Mouse (Mus musculus) limb, embryonic 11.5 days (tissue): ENCODE results near the gene D5Ertd579e. TPM values are rescaled to one million over a fixed set of nuclear protein-coding genes. Genes with fewer than 3 reads are reported as not detected.

Experiments used
- ATAC-seq: fragments of 200-750 bp; cut with Nextera tagmentation; 2 replicates; pipeline ENCODE4 v1.8.0; 2017; ENCODE audit warnings: low read depth; ENCODE audit not compliant: insufficient number of reproducible peaks, low FRiP score, low TSS enrichment
- DNase-seq: peaks from one replicate; pipeline ENCODE4 v3.0.0-alpha.2; 2015; ENCODE audit warnings: low spot score
- H3K27ac ChIP-seq: fragments of 300-500 bp; sonication (generic); replicated peaks from 2 replicates; pipeline ENCODE4 v1.5.1; 2014; ENCODE audit warnings: low read depth, mild to moderate bottlenecking, low read length
- H3K27me3 ChIP-seq: fragments of 300-500 bp; sonication (generic); 2 replicates; pipeline ENCODE4 v1.6.1; 2014; ENCODE audit warnings: mild to moderate bottlenecking, low read length, mixed read lengths; ENCODE audit not compliant: control insufficient read depth, insufficient read depth
- H3K36me3 ChIP-seq: fragments of 300-500 bp; sonication (generic); 2 replicates; pipeline ENCODE4 v1.6.1; 2014; ENCODE audit warnings: mild to moderate bottlenecking, low read length, moderate library complexity, mixed read lengths; ENCODE audit not compliant: control insufficient read depth, insufficient read depth
- H3K4me1 ChIP-seq: fragments of 300-500 bp; sonication (generic); 2 replicates; pipeline ENCODE4 v1.6.1; 2014; ENCODE audit warnings: low read length, mixed read lengths; ENCODE audit not compliant: control insufficient read depth, insufficient read depth
- H3K4me2 ChIP-seq: fragments of 300-500 bp; sonication (generic); 2 replicates; pipeline ENCODE4 v1.6.1; 2014; ENCODE audit warnings: low read depth, mild to moderate bottlenecking, moderate library complexity; ENCODE audit not compliant: severe bottlenecking
- H3K4me3 ChIP-seq: fragments of 300-500 bp; sonication (generic); 2 replicates; pipeline ENCODE4 v1.5.1; 2014; ENCODE audit warnings: low read depth, low read length
- H3K9ac ChIP-seq: fragments of 300-500 bp; sonication (generic); 2 replicates; pipeline ENCODE4 v1.6.1; 2014; ENCODE audit warnings: mild to moderate bottlenecking, low read length
- H3K9me3 ChIP-seq: fragments of 300-500 bp; sonication (generic); 2 replicates; pipeline ENCODE4 v1.6.1; 2016; ENCODE audit warnings: low read length; ENCODE audit not compliant: control insufficient read depth
- WGBS: fragments of 180-500 bp; shearing (Covaris S2); extraction: QIAGEN DNeasy Blood & Tissue Kit; methylation state at CpG from one replicate; pipeline ENCODE4 v1.1.7; 2014; 5-methylcytosine and 5-hydroxymethylcytosine counted together
- polyA plus RNA-seq: library from polyadenylated mRNA; unstranded; fragments of >200 nt; fragmentation: Nextera tagmentation; extraction: Ambion mirVana; gene quantifications from 2 replicates; pipeline ENCODE4 v1.2.1, GENCODE M21; 2014

The D5Ertd579e gene
- polyA plus RNA-seq, 1 experiment from 2014 or later: 22.2 TPM

DNA sequence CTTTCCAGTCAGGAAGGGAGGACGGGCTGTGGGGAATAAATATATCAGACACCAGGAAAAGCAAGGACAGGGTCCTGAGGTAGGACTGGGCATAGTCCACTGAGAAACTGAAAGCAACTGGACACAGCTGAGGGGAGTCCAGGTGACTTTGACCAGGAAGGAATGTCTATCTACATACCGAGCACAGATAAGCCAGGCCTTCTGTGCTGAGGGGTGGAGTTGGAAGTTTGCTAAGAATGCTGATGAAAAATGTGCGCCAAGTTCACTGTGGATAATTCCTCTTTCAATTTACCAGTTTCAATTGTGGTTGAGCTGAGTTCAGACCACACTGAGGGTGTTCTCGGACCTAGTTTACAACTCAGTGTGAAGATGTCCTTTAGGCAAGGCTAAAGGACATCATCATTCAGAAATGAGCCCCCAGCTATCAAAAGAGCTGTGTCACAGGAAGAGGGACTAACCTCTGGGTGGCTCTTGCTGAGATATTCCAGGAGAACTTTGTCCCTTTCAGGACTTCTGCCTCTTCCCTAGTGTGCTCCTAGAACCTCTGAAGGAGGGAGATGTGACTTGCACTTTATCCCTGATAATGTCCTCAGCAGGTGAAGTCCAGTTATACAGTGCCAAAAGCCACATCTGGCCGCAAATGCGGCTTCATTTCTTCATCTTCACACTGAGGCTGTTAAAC is 5.3 kb upstream of the D5Ertd579e start:
- H3K36me3 ChIP-seq: no peaks in the 10 kb centered on the region
- WGBS: 77% methylated on average over 6 of the region's 6 CpGs
- H3K27me3 ChIP-seq: no peaks in the 10 kb centered on the region
- H3K4me3 ChIP-seq: no peak overlapping the region
- no peak overlapping the region for H3K27ac ChIP-seq
- no peak overlapping the region for H3K4me2 ChIP-seq
- ATAC-seq: no peak
- no peaks in the 10 kb centered on the region for H3K9me3 ChIP-seq
- no peak for DNase-seq
- H3K4me1 ChIP-seq: no peaks in the 10 kb centered on the region
- H3K9ac ChIP-seq: no peak overlapping the region

DNA sequence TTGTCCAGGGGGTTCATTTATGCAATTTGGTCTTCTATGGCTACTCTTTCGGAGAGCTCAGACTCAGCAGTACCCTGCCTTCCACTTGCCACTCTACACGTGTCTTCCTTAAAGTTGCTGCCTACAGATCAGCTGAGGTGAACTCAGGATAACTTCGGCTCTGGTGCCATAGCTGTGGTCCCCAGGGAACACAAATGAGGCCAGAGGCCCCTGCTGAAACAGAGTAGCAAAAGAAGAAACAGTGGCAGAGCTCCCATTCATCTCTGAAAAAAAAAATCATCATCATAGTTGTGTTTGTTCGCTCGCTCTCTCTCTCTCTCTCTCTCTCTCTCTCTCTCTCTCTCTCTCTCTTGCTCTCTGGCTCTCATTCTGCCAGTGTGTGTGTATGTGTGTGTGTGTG is 2.9 kb upstream of the D5Ertd579e start:
- ATAC-seq (no peak), DNase-seq (no peak)
- no peaks in the 10 kb centered on the region for H3K9me3 ChIP-seq
- no peaks in the 10 kb centered on the region for H3K27me3 ChIP-seq
- H3K4me1 ChIP-seq: peaks cover 3% of the 10 kb centered on the region; the same call in 1 of the 2 replicates
- no peak overlapping the region for H3K9ac ChIP-seq
- H3K4me3 ChIP-seq: no peak overlapping the region
- H3K4me2 ChIP-seq: no peak overlapping the region
- H3K36me3 ChIP-seq: no peaks in the 10 kb centered on the region
- 75% methylated on average over 5 of the region's 5 CpGs for WGBS
- H3K27ac ChIP-seq: no peak overlapping the region

GRCm38 (mm10) chr5:36698067-36698670 is 2.3 kb upstream of the D5Ertd579e start:
- H3K4me1 ChIP-seq: peaks cover 3% of the 10 kb centered on the region; the same call in 1 of the 2 replicates
- H3K36me3 ChIP-seq: no peaks in the 10 kb centered on the region
- ATAC-seq (no peak), DNase-seq (no peak)
- H3K9ac ChIP-seq: no peak overlapping the region
- H3K4me3 ChIP-seq: no peak overlapping the region
- H3K27ac ChIP-seq: no peak overlapping the region
- WGBS: 78% methylated on average over 7 of the region's 7 CpGs
- H3K9me3 ChIP-seq: no peaks in the 10 kb centered on the region
- H3K4me2 ChIP-seq: no peak overlapping the region
- no peaks in the 10 kb centered on the region for H3K27me3 ChIP-seq

GRCm38 (mm10) chr5:36696504-36697300 is 878 bp upstream of the D5Ertd579e start:
- no peaks in the 10 kb centered on the region for H3K9me3 ChIP-seq
- ATAC-seq (no peak), DNase-seq (no peak)
- H3K4me2 ChIP-seq: peak overlapping the region; percentile 70; the same call in 1 of the 2 replicates
- WGBS: 78% methylated on average over 11 of the region's 11 CpGs
- H3K27ac ChIP-seq: no peak overlapping the region
- H3K4me1 ChIP-seq: peaks cover 3% of the 10 kb centered on the region; the same call in 1 of the 2 replicates
- H3K36me3 ChIP-seq: no peaks in the 10 kb centered on the region
- H3K4me3 ChIP-seq: no peak overlapping the region
- H3K9ac ChIP-seq: no peak overlapping the region
- H3K27me3 ChIP-seq: no peaks in the 10 kb centered on the region

DNA sequence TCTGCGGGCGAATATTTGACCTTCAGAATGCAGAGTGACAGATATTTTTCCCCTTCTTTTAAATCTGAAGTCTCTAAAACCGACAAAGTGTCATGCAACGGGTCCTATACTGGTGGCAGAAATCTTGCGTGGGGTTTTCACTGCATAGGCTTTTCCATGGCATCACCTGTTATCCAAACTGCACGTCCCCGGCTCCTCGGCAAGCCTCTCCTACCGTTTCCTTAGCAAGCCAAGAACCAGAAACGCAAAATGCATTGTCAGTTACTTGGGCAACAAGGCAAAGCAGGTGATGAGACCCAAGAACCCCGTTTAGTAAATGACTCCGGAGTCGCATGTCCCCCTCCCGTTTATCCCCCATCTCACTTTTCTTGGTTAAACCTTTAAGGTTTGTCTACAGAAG is 819 bp downstream of the D5Ertd579e start:
- no peaks in the 10 kb centered on the region for H3K9me3 ChIP-seq
- no peaks in the 10 kb centered on the region for H3K27me3 ChIP-seq
- ATAC-seq (no peak), DNase-seq (no peak)
- peaks cover 3% of the 10 kb centered on the region; the same call in 1 of the 2 replicates for H3K4me1 ChIP-seq
- 9% methylated on average over 14 of the region's 14 CpGs for WGBS
- H3K4me3 ChIP-seq: peak overlapping the region; percentile 73
- H3K36me3 ChIP-seq: no peaks in the 10 kb centered on the region
- no peak overlapping the region for H3K27ac ChIP-seq
- peak overlapping the region; percentile 89 for H3K9ac ChIP-seq
- peak overlapping the region; percentile 70 for H3K4me2 ChIP-seq

DNA sequence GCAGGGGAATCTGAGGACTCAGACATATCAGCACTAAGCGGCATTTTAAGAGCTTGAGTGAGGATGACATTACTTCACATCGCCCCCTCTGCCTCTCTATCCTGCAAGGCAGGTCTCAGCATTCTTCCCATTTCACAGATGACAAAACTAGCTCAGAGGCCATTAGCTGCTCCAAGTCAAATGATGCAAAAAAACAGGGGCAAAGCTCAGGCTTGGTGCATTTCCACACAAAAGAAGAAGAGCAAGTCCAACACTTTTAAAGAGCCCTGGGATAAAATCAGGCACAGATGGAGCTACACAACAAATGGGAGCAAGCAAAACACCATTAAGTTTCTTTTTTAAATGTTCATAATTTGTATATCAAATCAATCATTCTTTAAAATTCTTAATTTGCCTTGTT is 2.2 kb downstream of the D5Ertd579e start:
- Histone ChIP-seq H3K9ac (no peak overlapping the region), H3K27ac (no peak overlapping the region), H3K27me3 (no peaks in the 10 kb centered on the region), H3K4me3 (no peak overlapping the region), H3K9me3 (no peaks in the 10 kb centered on the region), H3K36me3 (no peaks in the 10 kb centered on the region), H3K4me2 (no peak overlapping the region), H3K4me1 (peaks cover 3% of the 10 kb centered on the region; the same call in 1 of the 2 replicates)
- ATAC-seq (no peak), DNase-seq (no peak)
- WGBS: 92% methylated on average over 2 of the region's 2 CpGs

DNA sequence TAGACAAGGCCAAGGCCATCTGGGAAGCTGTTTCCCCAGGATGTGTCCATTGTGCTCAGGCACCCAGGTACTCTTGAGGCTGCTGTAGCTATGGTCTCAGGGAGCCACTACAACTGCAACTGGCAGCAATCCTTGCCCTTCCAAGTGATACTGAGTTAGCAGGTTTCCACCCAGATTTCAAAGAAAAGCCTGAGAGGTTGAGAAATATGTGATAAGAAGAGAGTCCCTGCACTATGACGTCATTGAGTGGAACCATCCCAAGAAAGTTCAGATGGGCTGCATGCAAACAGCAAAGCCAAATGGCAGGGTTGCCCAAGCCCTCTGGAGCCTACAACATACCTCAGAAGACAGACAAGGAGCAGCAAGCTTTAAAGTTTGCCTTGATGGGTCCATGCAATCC is 4.4 kb downstream of the D5Ertd579e start:
- H3K9me3 ChIP-seq: no peaks in the 10 kb centered on the region
- 84% methylated on average over 1 of the region's 1 CpGs for WGBS
- H3K27me3 ChIP-seq: no peaks in the 10 kb centered on the region
- H3K4me2 ChIP-seq: no peak overlapping the region
- H3K9ac ChIP-seq: no peak overlapping the region
- H3K4me1 ChIP-seq: peaks cover 3% of the 10 kb centered on the region; the same call in 1 of the 2 replicates
- no peak for ATAC-seq
- no peaks in the 10 kb centered on the region for H3K36me3 ChIP-seq
- H3K27ac ChIP-seq: no peak overlapping the region
- no peak overlapping the region for H3K4me3 ChIP-seq
- no peak for DNase-seq

DNA sequence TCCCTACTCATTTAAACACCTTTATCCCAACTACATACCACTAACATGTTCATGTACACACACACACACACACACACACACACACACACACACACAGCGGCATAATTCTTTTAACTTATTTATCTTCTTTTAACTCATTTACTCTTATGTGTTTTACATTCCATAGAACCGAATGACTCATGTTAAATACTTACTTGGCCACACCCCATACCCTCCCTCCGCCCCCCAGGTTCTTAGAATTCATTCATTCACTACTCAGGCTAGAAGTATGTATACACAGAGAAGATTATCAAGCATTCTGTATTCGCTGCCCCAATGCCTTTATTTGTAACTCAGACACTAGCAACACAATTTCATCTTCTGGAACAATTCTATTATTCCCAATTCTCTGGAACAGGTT is 10.7 kb downstream of the D5Ertd579e start:
- DNase-seq (no peak), ATAC-seq (no peak)
- Histone ChIP-seq H3K4me2 (no peak overlapping the region), H3K36me3 (0 out of 2 replicates have a peak, but pooled peaks cover 3% of the 10 kb centered on the region), H3K27ac (no peak overlapping the region), H3K9me3 (no peaks in the 10 kb centered on the region), H3K9ac (no peak overlapping the region), H3K4me1 (no peaks in the 10 kb centered on the region), H3K4me3 (no peak overlapping the region), H3K27me3 (no peaks in the 10 kb centered on the region)
- WGBS: 94% methylated on average over 4 of the region's 4 CpGs
